Mouse (Mus musculus) macrophage (primary cell): ENCODE measurements around the gene Ssbp3. TPM values are rescaled to one million over a fixed set of nuclear protein-coding genes. Genes with fewer than 3 reads are reported as not detected.

ENCODE experiments used
- H3K27ac ChIP-seq: fragments of 350-480 bp; formaldehyde crosslinking; 2 replicates; pipeline ENCODE4 v1.9.0; 2021
- H3K36me3 ChIP-seq: fragments of 350-480 bp; formaldehyde crosslinking; 2 replicates; pipeline ENCODE4 v1.9.0; 2021; ENCODE audit errors: inconsistent target
- H3K4me3 ChIP-seq: fragments of 350-480 bp; formaldehyde crosslinking; 2 replicates; pipeline ENCODE4 v1.9.0; 2021; ENCODE audit errors: inconsistent target
- H3K79me2 ChIP-seq: fragments of 350-480 bp; formaldehyde crosslinking; 2 replicates; pipeline ENCODE4 v1.9.0; 2021; ENCODE audit errors: inconsistent target
- WGBS: methylation state at CpG from one replicate; pipeline ENCODE4 v1.1.7; 2026; ENCODE audit warnings: inconsistent platforms; ENCODE audit not compliant: missing documents; 5-methylcytosine and 5-hydroxymethylcytosine counted together
- polyA plus RNA-seq: library from polyadenylated mRNA; stranded (reverse); fragments of 250-400 nt; gene quantifications from 3 replicates; pipeline ENCODE4 v1.2.4, GENCODE M21; 2018; ENCODE audit warnings: inconsistent platforms

The Ssbp3 gene
- polyA plus RNA-seq, 1 experiment from 2014 or later: 44.3 TPM

DNA sequence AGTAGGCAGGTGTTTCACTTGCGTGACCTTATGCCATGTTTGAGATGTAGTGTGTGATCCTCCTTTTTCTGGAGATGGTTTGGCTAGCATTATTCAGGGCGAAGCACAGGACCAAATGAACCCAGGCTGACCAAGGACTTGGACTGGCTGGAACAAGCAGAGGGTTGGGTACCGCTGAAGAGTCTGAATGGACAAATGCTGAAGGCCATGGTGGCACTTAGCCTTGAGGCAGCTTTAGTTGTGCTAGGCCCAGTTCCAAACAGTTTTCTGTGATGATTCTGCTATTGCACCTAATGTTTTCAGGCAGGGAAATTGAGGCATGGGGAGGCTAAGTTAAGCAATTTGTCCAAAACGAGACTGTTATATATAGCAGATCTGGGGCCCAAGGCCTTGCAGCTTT lies 61.6 kb downstream of the Ssbp3 start:
- Histone ChIP-seq H3K79me2 (peaks cover 7% of the 10 kb centered on the region; the same call in 1 of the 2 replicates), H3K36me3 (no peaks in the 10 kb centered on the region), H3K4me3 (no peak overlapping the region), H3K27ac (no peak overlapping the region)
- 94% methylated on average over 4 of the region's 4 CpGs for WGBS

DNA sequence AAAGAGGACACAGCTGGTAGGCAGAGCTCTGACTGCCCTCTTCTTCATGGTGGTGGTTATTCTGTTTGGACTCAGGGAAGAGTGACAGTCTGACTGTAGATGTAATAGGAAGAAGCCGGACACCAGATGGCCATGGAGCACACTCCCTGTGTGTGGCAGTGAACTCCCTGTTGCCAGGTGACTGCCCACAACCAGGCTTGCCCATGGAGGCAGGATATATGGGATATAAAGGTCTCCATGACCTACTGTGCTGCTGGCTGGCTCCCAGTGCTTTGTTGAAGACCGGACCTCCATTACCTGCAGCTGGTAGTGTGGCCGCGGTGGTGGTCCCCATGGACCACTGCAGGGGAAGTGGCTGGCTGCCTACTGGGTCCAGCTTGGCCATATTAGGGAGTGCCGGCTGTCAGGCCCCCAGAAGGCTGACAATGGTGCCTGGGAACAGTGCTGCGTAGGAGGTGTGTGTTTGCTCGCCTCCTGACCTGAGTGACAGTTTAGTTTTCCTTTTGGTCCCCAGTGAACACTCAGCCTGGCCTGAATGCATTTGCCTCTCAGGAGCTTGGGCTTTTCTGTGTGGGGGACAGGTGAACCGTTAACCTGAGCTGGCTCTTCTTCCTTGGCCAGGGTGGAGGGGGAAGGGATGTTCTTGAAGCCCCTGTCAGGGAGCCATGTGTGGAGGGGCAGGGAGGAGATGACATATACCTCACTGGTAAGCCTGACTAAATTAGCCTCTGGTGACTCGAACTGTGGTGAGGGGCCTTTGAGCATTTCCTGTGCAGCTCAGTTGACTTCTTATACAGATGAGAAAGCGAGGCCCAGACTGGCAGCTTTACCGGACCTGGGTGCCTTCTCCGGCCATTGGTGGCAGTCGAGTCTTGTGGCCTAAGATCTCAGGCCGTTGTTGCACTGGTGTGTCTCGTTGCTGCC lies 62.2 kb downstream of the Ssbp3 start:
- Histone ChIP-seq H3K4me3 (no peak overlapping the region), H3K79me2 (peaks cover 7% of the 10 kb centered on the region; the same call in 1 of the 2 replicates), H3K27ac (no peak overlapping the region), H3K36me3 (no peaks in the 10 kb centered on the region)
- WGBS: 87% methylated on average over 14 of the region's 15 CpGs

DNA sequence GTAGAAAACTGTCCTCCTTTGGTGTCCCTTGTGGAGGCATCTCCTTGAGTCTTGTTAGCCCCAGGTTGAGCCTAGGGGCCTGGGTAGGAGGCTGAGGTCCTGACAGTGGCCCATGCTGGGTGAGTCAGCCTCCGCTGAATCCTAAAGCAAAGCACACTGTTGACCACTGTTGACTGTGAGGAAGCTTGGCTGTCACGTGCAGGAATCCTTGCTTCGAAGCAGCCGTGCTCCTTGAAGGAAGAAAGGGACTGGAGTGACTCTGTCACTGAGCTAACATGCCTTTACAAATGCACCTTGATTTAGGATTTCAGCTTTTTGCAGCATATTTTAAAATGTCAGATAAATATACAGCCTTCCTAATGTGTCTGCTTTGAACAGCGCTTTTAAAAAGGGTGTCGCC lies 64.8 kb downstream of the Ssbp3 start:
- Histone ChIP-seq H3K4me3 (no peak overlapping the region), H3K79me2 (peaks cover 7% of the 10 kb centered on the region; the same call in 1 of the 2 replicates), H3K27ac (no peak overlapping the region), H3K36me3 (no peaks in the 10 kb centered on the region)
- WGBS: 92% methylated on average over 6 of the region's 6 CpGs

DNA sequence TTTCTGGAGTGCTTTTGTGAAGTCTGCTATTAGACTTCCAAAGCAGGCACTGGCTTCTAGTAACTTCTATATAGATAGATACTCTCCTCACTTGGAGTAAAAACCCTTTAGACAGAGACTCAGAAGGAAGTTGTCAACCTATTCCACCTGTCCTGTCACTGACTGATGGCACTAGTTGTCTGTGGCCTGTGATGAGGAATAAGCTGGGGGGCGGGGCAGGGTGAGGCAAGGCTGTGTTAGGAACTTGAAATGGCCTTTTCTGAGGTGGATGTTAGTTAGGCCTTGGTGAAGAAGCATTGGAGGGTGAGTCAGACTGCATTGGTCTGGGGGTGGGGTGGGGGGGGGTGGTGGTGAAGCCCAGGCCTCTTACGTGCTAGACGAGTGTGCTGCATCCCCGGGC lies 65.4 kb downstream of the Ssbp3 start:
- no peak overlapping the region for H3K4me3 ChIP-seq
- no peak overlapping the region for H3K27ac ChIP-seq
- no peaks in the 10 kb centered on the region for H3K36me3 ChIP-seq
- 92% methylated on average over 4 of the region's 4 CpGs for WGBS
- H3K79me2 ChIP-seq: peaks cover 7% of the 10 kb centered on the region; the same call in 1 of the 2 replicates

GRCm38 (mm10) chr4:106976576-106976975 lies 66.1 kb downstream of the Ssbp3 start:
- Histone ChIP-seq H3K79me2 (peaks cover 7% of the 10 kb centered on the region; the same call in 1 of the 2 replicates), H3K4me3 (no peak overlapping the region), H3K27ac (no peak overlapping the region), H3K36me3 (no peaks in the 10 kb centered on the region)
- WGBS: 63% methylated on average over 2 of the region's 2 CpGs

DNA sequence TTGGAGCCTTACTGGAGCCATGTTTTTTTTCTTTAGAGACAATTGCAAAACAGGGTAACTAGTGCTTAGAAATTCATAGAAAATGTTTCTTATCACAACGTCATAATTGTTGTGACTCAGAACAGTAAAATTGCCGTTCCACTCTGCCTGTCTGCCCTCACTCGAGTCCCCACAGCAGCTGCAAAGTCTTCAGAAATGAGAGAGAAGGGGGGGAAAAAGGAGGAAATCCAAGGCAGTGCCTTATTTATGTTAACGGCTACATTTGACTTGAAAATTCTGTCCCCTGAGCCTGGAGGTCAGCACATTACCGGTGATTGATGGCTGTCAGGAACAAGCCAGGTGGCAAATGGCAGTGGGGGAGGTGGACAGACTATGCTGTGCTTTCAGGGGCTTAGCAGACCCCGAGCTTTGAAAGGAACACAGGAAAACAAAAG lies 66.7 kb downstream of the Ssbp3 start:
- WGBS: 46% methylated on average over 6 of the region's 6 CpGs
- no peak overlapping the region for H3K27ac ChIP-seq
- H3K79me2 ChIP-seq: peaks cover 5% of the 10 kb centered on the region; the same call in 1 of the 2 replicates
- no peaks in the 10 kb centered on the region for H3K36me3 ChIP-seq
- H3K4me3 ChIP-seq: no peak overlapping the region

DNA sequence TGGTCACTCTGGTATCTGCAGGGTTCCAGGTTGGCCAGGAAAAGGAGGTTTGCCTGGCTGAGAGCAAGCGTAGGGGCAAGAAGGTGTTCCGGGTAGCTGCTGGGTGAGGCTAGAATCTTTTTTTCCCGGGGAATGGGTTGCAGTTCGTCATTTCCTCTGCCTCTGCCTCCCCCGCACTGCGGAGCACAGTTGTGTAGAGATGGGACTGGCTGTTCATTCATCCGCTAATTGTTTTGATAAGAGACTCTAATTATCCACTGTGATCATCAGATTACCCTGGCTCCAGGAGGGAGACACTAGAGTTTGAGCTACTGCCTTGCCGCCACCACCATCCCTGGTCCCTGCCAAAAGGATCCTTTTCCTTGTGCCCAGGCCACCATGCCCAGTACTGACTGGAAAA lies 67.9 kb downstream of the Ssbp3 start:
- no peak overlapping the region for H3K27ac ChIP-seq
- H3K36me3 ChIP-seq: no peaks in the 10 kb centered on the region
- 88% methylated on average over 8 of the region's 8 CpGs for WGBS
- H3K79me2 ChIP-seq: no peaks in the 10 kb centered on the region; the same call in 1 of the 2 replicates
- no peak overlapping the region for H3K4me3 ChIP-seq

- WGBS: 51% methylated on average over 7 of the region's 7 CpGs
- Histone ChIP-seq H3K36me3 (no peaks in the 10 kb centered on the region), H3K79me2 (no peaks in the 10 kb centered on the region), H3K4me3 (no peak overlapping the region), H3K27ac (no peak overlapping the region)
Observed at GRCm38 (mm10) chr4:106980669-106981068, 70.2 kb downstream of the Ssbp3 start.

DNA sequence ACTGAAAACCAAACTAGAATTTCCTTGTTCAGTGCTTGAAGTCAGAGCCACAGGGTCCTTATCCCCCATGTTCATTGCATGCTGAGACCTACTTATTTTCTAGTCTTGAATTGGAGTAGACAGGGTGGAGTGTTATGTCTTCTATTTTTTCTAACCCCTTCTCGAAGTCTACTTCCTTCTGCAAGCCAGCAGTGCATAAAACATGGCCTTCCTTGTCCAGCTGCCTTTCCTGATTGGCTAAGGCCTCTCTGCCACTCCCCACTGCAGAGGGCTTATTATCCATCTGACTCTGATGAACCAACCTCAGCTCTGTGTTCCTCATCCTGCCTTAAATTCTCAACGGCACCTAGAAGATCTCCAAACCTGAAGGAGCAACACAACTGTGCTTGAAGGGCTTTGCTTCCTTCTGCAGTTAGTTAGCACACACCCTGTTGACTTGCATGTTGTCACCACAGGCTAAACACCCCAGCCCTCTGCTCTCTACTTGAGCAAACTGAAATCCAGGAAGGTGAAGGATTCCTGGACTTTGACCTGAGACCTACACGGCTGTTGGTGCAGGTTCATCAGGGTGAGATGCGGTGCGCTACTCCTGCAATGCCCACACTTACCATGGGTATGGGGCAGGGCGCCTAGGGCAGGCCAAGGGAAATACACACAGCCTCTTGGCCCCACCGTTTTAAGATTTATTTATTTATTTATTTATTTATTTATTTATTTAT lies 71.0 kb downstream of the Ssbp3 start:
- 65% methylated on average over 7 of the region's 7 CpGs for WGBS
- no peaks in the 10 kb centered on the region for H3K36me3 ChIP-seq
- no peaks in the 10 kb centered on the region for H3K79me2 ChIP-seq
- no peak overlapping the region for H3K4me3 ChIP-seq
- H3K27ac ChIP-seq: no peak overlapping the region

- Histone ChIP-seq H3K79me2 (no peaks in the 10 kb centered on the region), H3K36me3 (no peaks in the 10 kb centered on the region), H3K4me3 (no peak overlapping the region), H3K27ac (no peak overlapping the region)
- 78% methylated on average over 4 of the region's 4 CpGs for WGBS
Observed at GRCm38 (mm10) chr4:106982344-106983121, 72.0 kb downstream of the Ssbp3 start.

GRCm38 (mm10) chr4:106983908-106984515 lies 73.5 kb downstream of the Ssbp3 start:
- Histone ChIP-seq H3K36me3 (no peaks in the 10 kb centered on the region), H3K27ac (no peak overlapping the region), H3K4me3 (no peak overlapping the region), H3K79me2 (no peaks in the 10 kb centered on the region)
- 100% methylated on average over 7 of the region's 7 CpGs for WGBS

GRCm38 (mm10) chr4:106985289-106985688 lies 74.8 kb downstream of the Ssbp3 start:
- Histone ChIP-seq H3K36me3 (no peaks in the 10 kb centered on the region), H3K79me2 (no peaks in the 10 kb centered on the region), H3K4me3 (no peak overlapping the region), H3K27ac (no peak overlapping the region)
- WGBS: 91% methylated on average over 4 of the region's 4 CpGs

GRCm38 (mm10) chr4:106985899-106986832 lies 75.7 kb downstream of the Ssbp3 start:
- WGBS: 96% methylated on average over 15 of the region's 15 CpGs
- H3K27ac ChIP-seq: no peak overlapping the region
- no peak overlapping the region for H3K4me3 ChIP-seq
- no peaks in the 10 kb centered on the region for H3K36me3 ChIP-seq
- no peaks in the 10 kb centered on the region for H3K79me2 ChIP-seq
